Mouse (Mus musculus): ENCODE data around the gene Crebbp.
"Not testable (repeated sequence)": the region's sequence is repeated elsewhere in the genome, so short reads cannot be mapped to it uniquely, and the experiment has no call there.

The Crebbp gene

DNA sequence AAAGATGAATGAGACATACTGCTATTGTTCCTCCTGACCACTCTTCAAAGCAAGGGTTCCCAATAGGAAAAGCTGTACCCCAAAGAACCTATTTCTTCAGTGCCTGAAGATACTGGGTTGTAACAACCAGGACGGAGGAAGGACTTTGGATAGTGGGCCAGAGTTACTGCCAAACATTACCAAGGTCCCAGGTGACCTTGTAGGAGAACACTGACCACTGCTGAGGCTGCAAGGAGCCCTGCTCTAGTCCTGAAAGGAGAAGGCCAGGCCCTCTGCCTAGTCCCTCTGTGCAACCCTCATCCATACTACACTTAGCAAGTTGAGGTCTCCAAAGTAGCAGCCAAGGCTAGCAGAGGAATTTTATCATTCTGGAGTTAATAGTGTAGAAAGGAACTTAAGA is 60.7 kb downstream of the Crebbp start:
- DNase-seq: no peak

DNA sequence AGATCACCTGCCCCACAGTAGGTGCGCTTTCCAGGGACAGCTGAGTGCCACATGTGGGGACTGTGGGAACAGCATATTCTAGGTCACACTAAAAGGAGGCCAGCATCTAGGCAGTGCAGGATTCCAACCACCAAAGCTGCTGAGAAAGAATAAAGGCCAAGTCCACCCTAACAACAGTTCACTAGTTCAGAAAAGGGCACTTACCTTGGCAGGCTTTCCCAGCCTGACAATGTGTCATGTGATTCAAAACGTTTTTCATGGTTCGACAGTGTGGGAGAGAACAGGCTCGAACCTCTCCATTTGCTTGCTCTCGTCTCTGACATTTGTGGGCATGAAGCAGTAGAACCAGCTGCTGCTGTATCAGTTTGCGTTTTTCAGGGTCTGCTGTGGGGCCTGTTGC is 75.3 kb downstream of the Crebbp start:
- no peak for DNase-seq

DNA sequence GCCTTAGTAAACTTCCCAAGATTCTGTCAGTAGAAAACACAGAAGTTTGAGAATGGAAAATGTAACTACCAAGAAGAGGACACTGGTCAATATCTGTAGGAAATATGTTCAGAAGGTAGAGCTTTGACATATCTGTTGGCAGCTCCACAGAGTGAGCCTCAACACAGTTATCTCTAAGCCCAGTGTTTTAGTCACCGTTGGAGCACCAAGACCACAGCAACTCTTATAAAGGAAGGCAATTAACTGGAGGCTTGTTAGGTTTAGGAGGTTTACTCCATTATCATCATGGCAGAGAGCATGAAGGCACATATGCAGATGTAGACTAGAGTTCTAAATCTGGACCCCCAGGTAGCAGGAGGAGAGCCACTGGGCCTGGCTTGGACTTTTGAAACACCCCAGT is 80.0 kb downstream of the Crebbp start:
- no peak for DNase-seq

GRCm38 (mm10) chr16:4128894-4129293 is 84.9 kb downstream of the Crebbp start:
- no peak for DNase-seq

- DNase-seq: no peak
Measured at GRCm38 (mm10) chr16:4117072-4117471, 96.7 kb downstream of the Crebbp start.

- no peak for DNase-seq
Measured at GRCm38 (mm10) chr16:4100374-4100773, 113.4 kb downstream of the Crebbp start.

DNA sequence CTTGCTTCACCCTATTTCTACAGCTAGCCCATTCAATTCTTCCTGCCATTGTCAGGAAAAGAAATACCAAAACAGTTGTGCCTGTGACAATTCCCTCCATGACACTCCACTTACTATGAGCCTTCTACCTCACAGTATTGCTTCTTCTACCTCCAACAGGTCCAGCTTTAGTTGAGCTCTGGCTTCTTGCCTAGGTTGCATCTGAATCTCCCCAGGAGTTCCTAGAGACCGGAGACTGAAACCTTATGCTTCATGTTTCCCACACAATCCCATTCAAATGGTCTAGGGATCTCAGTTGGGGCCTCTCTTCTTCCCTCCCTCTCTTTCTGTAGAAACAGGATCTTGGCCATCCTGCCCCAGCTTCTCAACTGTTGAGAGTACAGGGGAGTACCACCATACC is 116.3 kb downstream of the Crebbp start:
- DNase-seq: no peak

GRCm38 (mm10) chr16:4096898-4097297 is 116.9 kb downstream of the Crebbp start:
- DNase-seq: no peak

GRCm38 (mm10) chr16:4096141-4096540 is 117.7 kb downstream of the Crebbp start:
- DNase-seq: peak; percentile 11

DNA sequence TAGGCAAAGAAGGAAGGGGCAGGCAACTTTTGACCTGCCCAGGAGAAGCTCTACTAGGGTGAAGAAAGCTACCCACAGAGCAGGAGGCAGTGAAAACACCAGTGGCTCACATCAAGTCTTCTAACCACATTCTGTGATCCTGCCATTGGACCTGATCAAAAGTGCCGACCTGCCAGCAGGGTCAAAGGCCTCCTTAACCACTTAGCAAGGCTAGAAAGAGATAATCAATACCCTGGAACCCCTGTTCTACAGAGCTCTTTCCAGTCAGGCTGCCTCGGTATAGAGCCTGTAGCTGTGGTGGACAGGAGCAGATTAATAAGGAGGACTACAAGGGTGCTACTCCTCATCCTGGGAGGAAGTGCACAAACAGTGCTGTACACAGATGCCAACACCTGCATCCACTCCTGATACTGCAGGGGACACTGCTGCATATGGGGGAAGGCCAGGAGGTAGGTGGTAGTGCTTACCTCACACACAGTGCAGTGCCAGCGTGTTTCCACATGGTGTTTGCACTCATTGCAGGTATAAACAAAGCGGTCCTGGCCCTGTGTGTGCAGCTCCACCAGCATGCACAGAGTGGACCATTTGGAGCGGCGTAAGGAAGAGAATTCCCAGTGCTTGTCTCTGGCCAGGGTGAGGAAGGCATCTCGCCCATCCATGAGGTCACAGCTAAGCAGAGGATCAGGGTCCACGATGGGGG is 126.4 kb downstream of the Crebbp start:
- DNase-seq: no peak

- DNase-seq: no peak
Measured at GRCm38 (mm10) chr16:4085851-4086387, 127.9 kb downstream of the Crebbp start.

GRCm38 (mm10) chr16:4085051-4085450 is 128.7 kb downstream of the Crebbp start:
- no peak for DNase-seq

GRCm38 (mm10) chr16:4080419-4080818 is 133.4 kb downstream of the Crebbp start:
- not testable (repeated sequence) for DNase-seq

DNA sequence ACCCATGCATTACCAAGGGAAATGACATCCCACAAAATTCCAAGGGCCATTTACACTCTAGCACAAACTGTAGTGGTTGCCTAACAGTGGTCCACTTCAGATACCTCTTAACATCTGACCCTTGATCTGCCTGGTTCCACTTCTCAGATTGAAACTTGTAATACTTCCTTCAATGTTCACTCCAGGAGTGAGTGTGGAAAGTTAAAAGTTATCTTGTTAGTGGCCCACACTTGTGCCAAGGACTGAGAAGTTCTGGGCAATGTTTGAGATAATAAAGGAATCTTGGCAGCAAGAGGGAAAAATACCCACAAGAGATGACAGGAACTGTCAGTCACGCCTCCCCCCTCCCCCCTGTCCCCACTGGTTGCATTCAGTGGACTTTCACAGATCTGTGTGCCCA is 134.1 kb downstream of the Crebbp start:
- DNase-seq: no peak

- DNase-seq: not testable (repeated sequence)
Measured at GRCm38 (mm10) chr16:4078302-4078701, 135.5 kb downstream of the Crebbp start.

GRCm38 (mm10) chr16:4077384-4078061 is 136.3 kb downstream of the Crebbp start, which contains the start of gene Trap1:
TSS of gene Trap1 (minus strand) at chr16:4077827.
- DNase-seq: peak; percentile 93

DNA sequence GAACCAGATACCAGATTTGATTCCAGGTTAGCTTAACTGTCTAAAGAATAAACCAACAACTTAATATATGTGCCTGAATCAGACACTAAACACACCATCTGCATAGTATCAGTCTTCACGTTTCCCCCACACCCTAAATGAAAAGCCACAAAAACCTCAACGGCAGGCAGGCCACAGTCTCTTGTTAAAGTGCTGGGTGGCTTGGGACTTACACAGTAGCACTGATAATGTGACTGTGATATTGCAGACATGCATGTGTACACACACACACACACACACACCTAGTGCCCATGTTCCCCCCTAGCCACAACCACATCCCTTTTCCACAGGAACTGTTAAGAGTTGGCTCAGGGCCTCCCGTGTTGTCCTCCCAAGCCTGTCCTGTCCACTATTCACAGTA is 139.0 kb downstream of the Crebbp start:
- no peak for DNase-seq

DNA sequence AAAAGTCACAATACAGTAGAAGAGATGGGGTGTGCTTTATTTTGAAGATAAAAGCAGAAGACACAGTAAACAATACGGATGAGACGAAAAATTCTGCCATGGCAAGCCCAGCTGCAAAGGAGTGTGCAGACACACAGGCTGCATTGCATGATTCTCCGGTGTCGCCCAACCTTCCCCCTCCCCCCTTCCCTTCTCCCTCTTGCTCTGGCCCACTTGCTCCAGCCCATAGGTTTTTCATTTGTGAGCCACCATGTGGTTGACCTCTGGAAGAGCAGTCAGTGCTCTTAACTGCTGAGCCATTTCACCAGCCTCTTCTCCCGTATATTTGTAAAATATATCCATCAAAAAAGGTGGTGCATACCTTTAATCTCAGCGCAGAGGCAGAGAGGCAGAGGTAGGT is 139.5 kb downstream of the Crebbp start:
- no peak for DNase-seq

- no peak for DNase-seq
Measured at GRCm38 (mm10) chr16:4068588-4068987, 145.2 kb downstream of the Crebbp start.

GRCm38 (mm10) chr16:4064945-4065344 is 148.9 kb downstream of the Crebbp start:
- DNase-seq: no peak

DNA sequence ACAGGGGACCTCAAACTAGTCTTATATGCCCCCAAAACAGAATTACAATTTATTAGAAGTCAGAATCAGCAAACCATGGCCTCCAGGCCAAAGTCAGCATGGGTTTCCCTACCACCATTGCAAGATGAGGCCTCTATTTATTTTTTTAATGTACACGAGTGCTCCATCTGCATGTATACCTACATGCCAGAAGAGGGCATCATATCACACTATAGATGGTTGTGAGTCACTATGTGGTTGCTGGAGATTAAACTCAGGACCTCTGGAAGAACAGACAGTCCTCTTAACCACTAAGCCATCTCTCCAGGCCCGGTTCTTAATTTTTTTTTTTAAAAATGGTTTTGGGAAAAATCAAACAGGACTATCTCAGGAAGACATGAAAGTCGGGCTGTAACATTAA is 160.0 kb downstream of the Crebbp start:
- DNase-seq: no peak

GRCm38 (mm10) chr16:4052601-4053000 is 161.2 kb downstream of the Crebbp start:
- DNase-seq: no peak

DNA sequence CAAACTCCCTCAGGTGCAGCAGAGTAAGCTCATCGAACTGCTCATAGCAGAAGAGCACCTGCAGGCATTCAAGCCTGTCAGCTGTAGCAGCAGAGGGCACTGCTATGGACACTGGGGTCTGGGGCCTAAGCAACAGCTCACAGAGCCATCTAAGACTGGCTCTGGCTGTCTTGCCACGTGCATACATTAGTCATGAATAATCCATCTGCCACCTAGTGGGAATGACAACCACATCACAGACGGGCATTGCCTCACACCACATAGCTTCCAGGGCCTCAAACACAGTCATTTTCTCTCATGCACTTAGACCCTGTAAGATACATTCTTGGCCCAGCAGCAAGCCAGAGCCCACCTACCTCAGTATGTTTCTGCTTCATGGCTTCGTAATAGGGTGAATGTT is 168.3 kb downstream of the Crebbp start:
- no peak for DNase-seq

DNA sequence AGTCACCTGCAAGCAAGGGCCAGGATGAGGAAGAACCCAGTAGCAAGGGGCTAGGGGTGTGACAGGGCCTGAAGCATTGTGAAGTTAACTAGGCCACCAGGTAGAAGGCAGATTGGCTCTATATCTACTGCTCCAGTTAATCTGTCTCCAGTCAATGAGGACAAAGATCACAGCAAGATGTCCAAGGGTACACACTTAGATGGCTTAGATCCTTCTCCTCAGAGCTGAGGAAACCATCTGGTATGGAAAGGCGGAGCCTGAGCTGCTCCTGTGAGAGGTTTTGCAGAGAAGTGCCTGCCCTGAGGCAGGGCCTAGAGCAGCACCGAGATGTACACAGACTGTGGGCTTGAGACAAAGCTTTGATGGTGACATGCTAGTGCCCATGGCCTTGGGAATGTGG is 169.7 kb downstream of the Crebbp start:
- DNase-seq: no peak
